Mouse (Mus musculus) small intestine, adult 2 months (tissue): ENCODE data around the gene Tomm7. TPM values are rescaled to one million over a fixed set of nuclear protein-coding genes. Genes with fewer than 3 reads are reported as not detected.
"Not testable (repeated sequence)": the region's sequence is repeated elsewhere in the genome, so short reads cannot be mapped to it uniquely, and the experiment has no call there.

ENCODE experiments used
- H3K27ac ChIP-seq: fragments of 200-500 bp; 2 replicates; pipeline ENCODE4 v1.5.1; 2012; ENCODE audit warnings: low read depth, low read length, control low read depth, inconsistent platforms; ENCODE audit not compliant: insufficient read depth
- H3K27me3 ChIP-seq: fragments of 200-500 bp; 2 replicates; pipeline ENCODE4 v1.6.1; 2012; ENCODE audit warnings: mild to moderate bottlenecking, moderate library complexity, low read length, inconsistent platforms; ENCODE audit not compliant: control insufficient read depth, insufficient read depth
- H3K36me3 ChIP-seq: fragments of 200-500 bp; 2 replicates; pipeline ENCODE4 v1.6.1; 2012; ENCODE audit warnings: mild to moderate bottlenecking, low read length, control low read depth, inconsistent platforms; ENCODE audit not compliant: control insufficient read depth, insufficient read depth
- H3K4me1 ChIP-seq: fragments of 200-500 bp; 2 replicates; pipeline ENCODE4 v1.6.1; 2012; ENCODE audit warnings: low read length, inconsistent platforms, mixed read lengths; ENCODE audit not compliant: control insufficient read depth, insufficient read depth, insufficient read length
- H3K4me3 ChIP-seq: fragments of 200-500 bp; 2 replicates; pipeline ENCODE4 v1.5.1; 2012; ENCODE audit warnings: low read depth, mild to moderate bottlenecking, control low read depth, inconsistent platforms, low read length, moderate library complexity
- CTCF ChIP-seq: fragments of 200-500 bp; IDR thresholded peaks from 2 replicates; pipeline ENCODE4 v1.5.1; 2012; ENCODE audit warnings: low read depth, mild to moderate bottlenecking, control low read depth, inconsistent platforms, low read length, moderate library complexity, mixed read lengths; ENCODE audit not compliant: insufficient replicate concordance, insufficient read length; ENCODE audit errors: extremely low read depth
- POLR2A ChIP-seq: fragments of 200-500 bp; IDR thresholded peaks from 2 replicates; pipeline ENCODE4 v1.6.1; 2012; ENCODE audit warnings: low read depth, mild to moderate bottlenecking, control low read depth, inconsistent platforms, low read length, moderate library complexity
- WGBS: fragments of 180-500 bp; shearing (Covaris S2); methylation state at CpG from one replicate; pipeline ENCODE4 v1.1.7; 2018; 5-methylcytosine and 5-hydroxymethylcytosine counted together
- polyA plus RNA-seq: library from polyadenylated mRNA; depleted of rRNA; stranded (reverse); fragments of >200 nt; gene quantifications from 2 replicates; pipeline ENCODE4 v1.2.3, GENCODE M21; 2012; rRNA removed

The Tomm7 gene
- 4.0 and 10.7 TPM in 2 replicates for polyA plus RNA-seq

DNA sequence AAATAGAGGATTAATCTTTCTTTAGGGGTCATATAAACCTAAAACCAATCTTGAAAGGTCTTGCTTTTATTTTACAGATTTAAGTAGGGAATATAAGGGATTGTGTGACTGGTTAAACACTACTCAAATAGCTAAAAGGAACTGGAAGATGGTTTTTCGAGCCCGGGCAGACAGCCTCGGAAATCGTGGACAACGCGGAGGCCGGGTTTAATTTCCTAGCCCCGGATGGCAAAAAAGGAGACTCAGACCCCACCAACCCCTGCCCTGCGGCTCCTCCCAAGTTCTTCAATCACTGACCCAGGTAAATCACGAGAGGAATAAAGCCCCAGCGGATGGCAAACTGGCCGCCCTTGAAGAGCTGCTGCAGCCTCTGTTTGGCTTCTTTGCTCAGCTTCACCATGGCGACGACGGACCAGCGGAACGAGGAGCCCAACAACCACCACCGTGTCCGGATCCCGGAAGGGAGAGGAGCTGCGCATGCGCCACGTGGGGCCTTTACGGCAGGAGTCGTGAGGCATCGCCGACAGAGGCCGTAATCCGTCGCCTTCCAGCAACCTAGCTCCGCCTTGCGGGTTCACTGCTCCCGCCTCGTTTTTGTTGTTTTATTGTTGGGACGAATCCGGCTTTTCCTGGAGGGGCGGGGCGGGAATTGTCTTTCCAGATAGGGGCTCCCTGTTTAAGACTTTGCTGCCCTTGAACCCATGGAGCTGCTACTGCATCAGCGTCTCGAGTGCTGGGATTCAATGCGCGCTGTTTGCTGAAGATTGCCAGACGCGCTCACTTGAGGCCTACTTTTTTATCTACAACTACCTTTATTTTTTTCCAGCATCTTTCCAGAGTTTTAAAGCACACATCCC, at the start of gene Tomm7:
Gene Tomm7 (minus strand): TSS at position 488 of the 857 bp plus-strand sequence.
- peak within 1 kb of the TSS; percentile 72 for H3K27ac ChIP-seq
- under 1% methylated on average over 44 of the region's 44 CpGs for WGBS
- no peak for TF ChIP-seq CTCF
- peak; percentile 43; the same call in 1 of the 2 replicates for TF ChIP-seq POLR2A
- H3K4me1 ChIP-seq, result 0 out of 2 replicates have a peak, but pooled peaks cover 3% of the 10 kb centered on the region
- H3K4me3 ChIP-seq, result peak within 1 kb of the TSS; percentile 97
- H3K36me3 ChIP-seq, result peaks cover 12% of the 10 kb centered on the region
- no peaks in the 10 kb centered on the region for H3K27me3 ChIP-seq

DNA sequence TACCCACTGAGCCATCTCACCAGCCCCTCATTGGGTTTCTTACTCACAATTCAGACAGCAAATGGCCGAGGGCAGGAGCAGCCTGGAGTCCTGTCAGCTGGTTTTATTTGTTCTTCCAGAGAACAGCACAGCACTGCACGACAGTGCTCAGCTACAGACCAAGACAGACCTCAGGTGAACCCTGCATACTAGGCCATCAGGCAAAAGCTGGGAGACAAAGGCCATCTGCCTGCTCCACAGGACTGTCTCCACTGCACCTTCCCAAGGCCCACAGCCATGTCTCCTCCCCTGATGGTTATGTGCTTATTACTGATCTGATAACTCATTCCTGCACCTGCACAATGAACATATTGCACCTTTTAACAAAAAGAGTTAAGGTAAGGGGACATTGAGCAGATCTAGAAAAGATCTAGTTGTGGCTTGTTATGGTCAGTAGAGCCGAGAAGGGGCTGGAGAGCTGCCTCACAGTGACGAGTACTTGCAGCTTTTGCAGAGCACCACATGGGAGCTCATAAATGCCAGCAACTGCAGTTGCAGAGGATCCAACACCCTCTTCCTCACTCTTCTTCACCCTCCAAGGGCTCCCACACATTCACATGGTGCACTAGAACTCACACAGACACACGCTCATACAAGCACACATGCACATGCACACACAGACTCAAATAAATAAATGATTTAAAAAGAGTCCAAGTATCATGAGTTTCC, 49.3 kb upstream of the Tomm7 start:
- H3K4me3 ChIP-seq, result no peak overlapping the region
- H3K27me3 ChIP-seq, result no peaks in the 10 kb centered on the region
- TF ChIP-seq POLR2A (no peak), CTCF (no peak)
- no peak overlapping the region for H3K27ac ChIP-seq
- H3K4me1 ChIP-seq, result no peaks in the 10 kb centered on the region; the same call in 1 of the 2 replicates
- H3K36me3 ChIP-seq, result no peaks in the 10 kb centered on the region
- WGBS, result 73% methylated on average over 5 of the region's 5 CpGs

DNA sequence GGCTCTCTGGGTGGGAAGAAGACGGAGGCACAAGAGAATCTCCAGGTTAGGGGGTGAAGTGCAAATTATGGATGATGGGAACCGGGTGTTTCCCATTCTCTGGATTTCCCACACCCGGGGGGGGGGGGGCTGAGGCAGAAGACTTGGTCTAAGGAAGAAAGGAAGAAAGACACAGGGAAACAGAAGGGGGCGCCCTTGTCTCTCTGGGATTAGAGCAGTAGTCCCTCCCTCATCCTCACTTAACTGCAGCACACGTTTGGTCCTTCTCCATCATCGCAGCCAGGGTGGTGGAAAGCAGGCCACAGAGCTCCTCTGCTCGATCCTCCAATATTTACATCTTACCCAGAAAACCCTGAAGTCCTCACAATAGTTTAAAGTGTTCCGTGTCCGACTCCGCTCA, 46.8 kb upstream of the Tomm7 start:
- H3K4me3 ChIP-seq, result no peak overlapping the region
- peak; percentile 36; the same call in 1 of the 2 replicates for TF ChIP-seq CTCF
- TF ChIP-seq POLR2A, result no peak
- no peak overlapping the region for H3K27ac ChIP-seq
- H3K36me3 ChIP-seq, result no peaks in the 10 kb centered on the region
- no peaks in the 10 kb centered on the region for H3K27me3 ChIP-seq
- no peaks in the 10 kb centered on the region; the same call in 1 of the 2 replicates for H3K4me1 ChIP-seq
- WGBS, result 34% methylated on average over 10 of the region's 10 CpGs

DNA sequence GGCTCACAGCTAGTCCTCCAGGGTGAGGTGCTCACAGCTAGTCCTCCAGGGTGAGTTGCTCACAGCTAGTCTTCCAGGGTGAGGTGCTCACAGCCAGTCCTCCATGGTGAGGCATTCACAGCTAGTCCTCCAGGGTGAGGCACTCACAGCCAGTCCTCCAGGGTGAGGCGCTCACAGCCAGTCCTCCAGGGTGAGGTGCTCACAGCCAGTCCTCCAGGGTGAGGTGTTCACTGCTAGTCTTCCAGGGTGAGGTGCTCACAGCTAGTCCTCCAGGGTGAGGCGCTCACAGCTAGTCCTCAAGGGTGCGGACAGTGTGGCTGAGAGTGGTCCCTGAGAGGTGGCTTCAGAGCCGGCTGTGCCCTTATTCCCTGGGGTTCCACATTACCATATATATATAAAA, 45.5 kb upstream of the Tomm7 start:
- Histone ChIP-seq H3K36me3 (no peaks in the 10 kb centered on the region), H3K27ac (no peak overlapping the region), H3K4me3 (no peak overlapping the region), H3K4me1 (no peaks in the 10 kb centered on the region; the same call in 1 of the 2 replicates), H3K27me3 (no peaks in the 10 kb centered on the region)
- no peak for TF ChIP-seq CTCF
- no peak for TF ChIP-seq POLR2A
- WGBS, result 73% methylated on average over 4 of the region's 4 CpGs

DNA sequence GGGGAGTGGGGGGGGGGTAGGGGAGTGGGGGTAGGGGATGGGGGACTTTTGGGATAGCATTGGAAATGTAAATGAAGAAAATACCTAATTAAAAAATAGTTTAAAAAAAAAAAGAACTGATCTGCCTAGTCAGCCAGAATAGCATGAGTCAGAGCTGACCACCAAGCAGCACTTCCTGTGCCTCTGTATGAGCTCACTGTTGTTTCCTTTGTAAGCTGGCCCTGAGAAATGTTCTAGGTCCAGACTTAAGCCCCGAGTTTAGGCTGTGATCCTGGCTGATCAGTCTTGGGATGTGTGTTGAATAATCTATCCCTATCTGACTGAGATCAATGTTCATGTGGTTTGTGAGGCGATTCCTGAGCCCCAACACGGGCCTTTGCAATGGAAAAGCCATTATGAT, 43.1 kb upstream of the Tomm7 start:
- Histone ChIP-seq H3K36me3 (no peaks in the 10 kb centered on the region), H3K4me1 (no peaks in the 10 kb centered on the region), H3K27me3 (no peaks in the 10 kb centered on the region), H3K27ac (no peak overlapping the region), H3K4me3 (no peak overlapping the region)
- TF ChIP-seq POLR2A, result no peak
- TF ChIP-seq CTCF, result no peak
- 64% methylated on average over 3 of the region's 3 CpGs for WGBS

DNA sequence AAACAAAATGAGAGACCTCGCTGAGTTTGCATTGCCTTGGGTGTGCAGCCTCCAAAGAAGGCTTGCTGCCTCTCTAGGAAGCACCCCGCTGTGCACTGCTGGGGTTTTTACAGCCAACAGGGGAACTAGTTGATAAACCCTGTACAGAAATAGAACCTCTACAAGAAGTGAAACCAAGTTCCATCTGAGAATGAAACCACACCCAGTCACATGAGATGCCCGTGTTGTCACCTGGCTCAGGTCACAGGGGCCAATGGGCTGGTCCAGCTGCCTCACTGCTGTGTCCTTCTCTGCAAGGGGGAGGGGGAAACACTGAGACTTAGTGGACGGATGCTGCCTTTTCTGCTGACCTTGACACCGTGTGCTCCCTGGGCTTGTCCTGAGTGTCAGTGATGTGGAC, 30.5 kb upstream of the Tomm7 start:
- H3K27me3 ChIP-seq, result no peaks in the 10 kb centered on the region
- H3K27ac ChIP-seq, result peak overlapping the region; percentile 52; the same call in 1 of the 2 replicates
- no peaks in the 10 kb centered on the region for H3K36me3 ChIP-seq
- H3K4me1 ChIP-seq, result peaks cover 7% of the 10 kb centered on the region
- WGBS, result 25% methylated on average over 5 of the region's 5 CpGs
- peak overlapping the region; percentile 27 for H3K4me3 ChIP-seq
- TF ChIP-seq POLR2A (no peak), CTCF (no peak)

DNA sequence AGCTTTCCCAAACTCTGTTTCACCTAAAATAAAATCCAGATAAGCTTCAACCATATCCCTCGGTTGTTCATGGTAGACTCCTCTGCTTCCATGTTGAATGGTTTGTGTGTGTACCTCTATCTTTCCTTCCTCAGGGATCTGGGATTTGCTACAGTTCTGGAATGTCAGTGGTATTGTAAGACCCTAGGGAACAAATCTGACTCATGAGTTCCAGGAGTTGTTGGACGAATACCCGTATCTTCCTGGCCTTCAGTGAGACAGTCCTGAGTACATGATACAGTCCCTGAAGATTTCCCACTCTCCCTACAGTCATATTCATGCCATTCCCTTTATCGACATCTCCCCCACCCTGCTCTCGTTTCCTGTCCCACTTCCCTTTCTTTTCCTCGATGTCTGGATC, 28.6 kb upstream of the Tomm7 start:
- H3K27ac ChIP-seq, result no peak overlapping the region
- TF ChIP-seq CTCF, result no peak
- TF ChIP-seq POLR2A, result no peak

DNA sequence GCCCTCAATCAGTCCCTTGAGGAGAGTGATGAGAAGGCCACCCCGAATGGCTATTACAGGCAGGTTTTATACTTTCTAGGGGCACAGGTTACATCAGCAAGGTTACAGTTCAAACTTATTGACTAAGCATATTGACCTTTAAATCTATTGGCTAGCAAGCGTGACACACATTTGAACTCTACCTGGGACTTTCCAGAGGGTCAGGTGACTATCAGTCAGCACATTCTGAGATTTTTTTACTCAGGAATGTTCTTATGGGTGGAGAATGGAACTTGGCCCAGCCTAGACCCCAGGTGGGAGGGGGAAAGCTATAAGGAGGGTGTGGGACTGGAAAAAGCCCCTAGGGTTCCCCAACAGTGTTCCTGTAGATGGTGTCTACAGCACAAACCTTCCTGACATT, 27.4 kb upstream of the Tomm7 start:
- not testable (repeated sequence) for H3K4me1 ChIP-seq, H3K4me3 ChIP-seq, H3K27me3 ChIP-seq, H3K36me3 ChIP-seq, H3K27ac ChIP-seq
- WGBS, result 69% methylated on average over 2 of the region's 2 CpGs

More for the DNA sequence above, 28.6 kb upstream of the Tomm7 start:
- H3K36me3 ChIP-seq, result no peaks in the 10 kb centered on the region
- H3K4me1 ChIP-seq, result peaks cover 7% of the 10 kb centered on the region
- no peak overlapping the region for H3K4me3 ChIP-seq
- 79% methylated on average over 6 of the region's 6 CpGs for WGBS
- H3K27me3 ChIP-seq, result no peaks in the 10 kb centered on the region
